Mouse (Mus musculus) ES-E14 (cell line): ENCODE measurements around the gene Alk.

Experiments used
- CHD2 ChIP-seq: IDR thresholded peaks from 2 replicates; pipeline ENCODE4 v1.6.1; 2014; ENCODE audit warnings: mild to moderate bottlenecking, low read depth, low read length, inconsistent platforms
- HCFC1 ChIP-seq: IDR thresholded peaks from 2 replicates; pipeline ENCODE4 v1.6.1; 2012; ENCODE audit warnings: low read length, inconsistent platforms, borderline replicate concordance; ENCODE audit not compliant: insufficient read depth
- MAFK ChIP-seq: IDR thresholded peaks from 2 replicates; pipeline ENCODE4 v1.6.1; 2014; ENCODE audit warnings: mild to moderate bottlenecking, low read depth, low read length, inconsistent platforms; ENCODE audit not compliant: insufficient read depth
- ZC3H11A ChIP-seq: IDR thresholded peaks from 2 replicates; pipeline ENCODE4 v1.6.1; 2012; ENCODE audit warnings: low read depth, mild to moderate bottlenecking, inconsistent platforms, low read length, borderline replicate concordance

DNA sequence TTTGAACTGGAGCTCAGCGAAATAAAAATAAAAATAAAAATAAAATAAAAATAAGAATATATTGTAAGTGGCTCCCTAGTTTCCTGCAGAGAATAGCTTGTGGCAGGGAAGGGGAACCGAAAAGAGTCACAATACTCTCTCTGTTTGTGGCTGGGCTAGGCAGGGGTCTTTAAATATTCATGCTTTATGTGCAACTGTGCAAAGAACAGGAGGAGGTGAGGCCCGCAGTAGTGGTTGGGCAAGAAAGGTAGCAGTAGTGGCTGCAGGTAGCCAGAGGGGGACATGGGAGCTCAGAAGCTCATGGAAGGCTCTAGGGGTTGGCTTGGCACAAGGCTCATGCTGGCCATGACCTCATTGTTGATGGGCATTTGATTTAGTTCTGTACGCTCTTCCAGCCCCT, 623.2 kb downstream of the Alk start:
- TF ChIP-seq CHD2 (no peak), ZC3H11A (no peak), MAFK (no peak), HCFC1 (no peak)
